Mouse (Mus musculus) kidney, postnatal 0 days (tissue): Measurements from ENCODE around the gene Mon2. TPM values are rescaled to one million over a fixed set of nuclear protein-coding genes. Genes with fewer than 3 reads are reported as not detected.

Source experiments
- ATAC-seq: fragments of 200-750 bp; cut with Nextera tagmentation; replicated peaks from 2 replicates; pipeline ENCODE4 v1.8.0; 2017; ENCODE audit warnings: low read depth, moderate number of reproducible peaks, moderate TSS enrichment, moderate library complexity; ENCODE audit not compliant: low FRiP score
- DNase-seq: peaks from one replicate; pipeline ENCODE4 v3.0.0-alpha.2; 2016; ENCODE audit warnings: low spot score
- H3K27ac ChIP-seq: fragments of 300-500 bp; sonication (generic); 2 replicates; pipeline ENCODE4 v1.5.1; 2014; ENCODE audit warnings: mild to moderate bottlenecking
- H3K27me3 ChIP-seq: fragments of 300-500 bp; sonication (generic); 2 replicates; pipeline ENCODE4 v1.6.1; 2014; ENCODE audit warnings: low read length, mixed read lengths; ENCODE audit not compliant: insufficient read depth
- H3K36me3 ChIP-seq: fragments of 300-500 bp; sonication (generic); 2 replicates; pipeline ENCODE4 v1.6.1; 2014; ENCODE audit warnings: low read length, mixed read lengths; ENCODE audit not compliant: insufficient read depth
- H3K4me1 ChIP-seq: fragments of 300-500 bp; sonication (generic); replicated peaks from 2 replicates; pipeline ENCODE4 v1.6.1; 2014; ENCODE audit warnings: antibody characterized with exemption, low read length, mixed read lengths; ENCODE audit not compliant: insufficient read depth
- H3K4me2 ChIP-seq: fragments of 300-500 bp; sonication (generic); 2 replicates; pipeline ENCODE4 v1.6.1; 2014; ENCODE audit warnings: mild to moderate bottlenecking, low read length, moderate library complexity, mixed read lengths
- H3K4me3 ChIP-seq: fragments of 300-500 bp; sonication (generic); replicated peaks from 2 replicates; pipeline ENCODE4 v1.5.1; 2014; ENCODE audit warnings: low read depth, low read length
- H3K9ac ChIP-seq: fragments of 300-500 bp; sonication (generic); 2 replicates; pipeline ENCODE4 v1.6.1; 2014; ENCODE audit warnings: low read depth, low read length
- H3K9me3 ChIP-seq: fragments of 300-500 bp; sonication (generic); replicated peaks from 2 replicates; pipeline ENCODE4 v1.6.1; 2016; ENCODE audit warnings: low read length, inconsistent platforms, mixed read lengths
- CTCF ChIP-seq: IDR thresholded peaks from 2 replicates; pipeline ENCODE4 v1.5.1; 2016; ENCODE audit warnings: antibody characterized with exemption, low read depth, mild to moderate bottlenecking, moderate library complexity
- WGBS: fragments of 180-500 bp; shearing (Covaris S2); extraction: QIAGEN DNeasy Blood & Tissue Kit; methylation state at CpG from one replicate; pipeline ENCODE4 v1.1.7; 2014; 5-methylcytosine and 5-hydroxymethylcytosine counted together
- polyA plus RNA-seq: library from polyadenylated mRNA; unstranded; fragments of >200 nt; fragmentation: Nextera tagmentation; extraction: Ambion mirVana; gene quantifications from 2 replicates; pipeline ENCODE4 v1.2.1, GENCODE M21; 2015

The Mon2 gene
- polyA plus RNA-seq, 1 experiment from 2014 or later: 25.5 TPM

DNA sequence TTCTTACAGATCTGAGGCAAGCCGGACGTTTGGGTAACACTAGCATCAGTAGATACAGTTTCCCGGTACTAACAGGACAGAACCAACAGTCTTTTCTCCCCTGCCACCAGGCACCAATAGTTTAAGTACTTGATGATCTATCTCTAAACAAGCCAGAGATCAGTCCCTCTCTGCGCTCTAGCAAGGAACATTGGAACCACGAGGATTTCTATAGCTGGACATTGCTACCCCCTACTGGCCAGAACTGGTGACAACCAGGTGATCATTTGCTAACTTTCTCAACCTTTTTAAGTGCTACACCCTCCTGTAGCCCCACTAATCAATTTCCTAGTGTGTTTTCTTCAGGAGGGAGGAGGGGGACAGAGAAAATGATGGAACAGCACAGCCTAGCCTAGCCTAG is 15.4 kb upstream of the Mon2 start:
- H3K4me2 ChIP-seq: no peak overlapping the region
- no peak overlapping the region for H3K9ac ChIP-seq
- H3K27ac ChIP-seq: no peak overlapping the region
- no peaks in the 10 kb centered on the region for H3K27me3 ChIP-seq
- DNase-seq (peak; percentile 89), ATAC-seq (peak; percentile 46)
- no peaks in the 10 kb centered on the region for H3K9me3 ChIP-seq
- H3K4me1 ChIP-seq: no peaks in the 10 kb centered on the region
- H3K4me3 ChIP-seq: no peak overlapping the region
- H3K36me3 ChIP-seq: no peaks in the 10 kb centered on the region
- TF ChIP-seq CTCF: peak; percentile 82
- 26% methylated on average over 5 of the region's 5 CpGs for WGBS

GRCm38 (mm10) chr10:123089425-123089930 is 13.2 kb upstream of the Mon2 start:
- no peaks in the 10 kb centered on the region for H3K36me3 ChIP-seq
- H3K9ac ChIP-seq: no peak overlapping the region
- H3K27ac ChIP-seq: no peak overlapping the region
- H3K27me3 ChIP-seq: no peaks in the 10 kb centered on the region
- H3K4me3 ChIP-seq: no peak overlapping the region
- ATAC-seq (no peak), DNase-seq (no peak)
- H3K9me3 ChIP-seq: no peaks in the 10 kb centered on the region
- no peak for TF ChIP-seq CTCF
- WGBS: 79% methylated on average over 12 of the region's 12 CpGs
- H3K4me2 ChIP-seq: no peak overlapping the region
- peaks cover 3% of the 10 kb centered on the region; the same call in 1 of the 2 replicates for H3K4me1 ChIP-seq

- no peak overlapping the region for H3K9ac ChIP-seq
- no peak for TF ChIP-seq CTCF
- ATAC-seq (no peak), DNase-seq (no peak)
- H3K4me2 ChIP-seq: no peak overlapping the region
- no peak overlapping the region for H3K27ac ChIP-seq
- H3K4me3 ChIP-seq: no peak overlapping the region
- H3K36me3 ChIP-seq: no peaks in the 10 kb centered on the region
- no peaks in the 10 kb centered on the region for H3K9me3 ChIP-seq
- peaks cover 3% of the 10 kb centered on the region; the same call in 1 of the 2 replicates for H3K4me1 ChIP-seq
- WGBS: 77% methylated on average over 2 of the region's 2 CpGs
- no peaks in the 10 kb centered on the region for H3K27me3 ChIP-seq
Observed at GRCm38 (mm10) chr10:123086847-123087246, 10.5 kb upstream of the Mon2 start.

- H3K27ac ChIP-seq: no peak overlapping the region
- no peaks in the 10 kb centered on the region for H3K9me3 ChIP-seq
- H3K9ac ChIP-seq: no peak overlapping the region
- TF ChIP-seq CTCF: no peak
- no peaks in the 10 kb centered on the region for H3K27me3 ChIP-seq
- DNase-seq (no peak), ATAC-seq (no peak)
- no peak overlapping the region for H3K4me3 ChIP-seq
- 26% methylated on average over 10 of the region's 10 CpGs for WGBS
- H3K4me2 ChIP-seq: no peak overlapping the region
- no peaks in the 10 kb centered on the region for H3K36me3 ChIP-seq
- H3K4me1 ChIP-seq: peaks cover 3% of the 10 kb centered on the region; the same call in 1 of the 2 replicates
Observed at GRCm38 (mm10) chr10:123084900-123085641, 8.8 kb upstream of the Mon2 start.

DNA sequence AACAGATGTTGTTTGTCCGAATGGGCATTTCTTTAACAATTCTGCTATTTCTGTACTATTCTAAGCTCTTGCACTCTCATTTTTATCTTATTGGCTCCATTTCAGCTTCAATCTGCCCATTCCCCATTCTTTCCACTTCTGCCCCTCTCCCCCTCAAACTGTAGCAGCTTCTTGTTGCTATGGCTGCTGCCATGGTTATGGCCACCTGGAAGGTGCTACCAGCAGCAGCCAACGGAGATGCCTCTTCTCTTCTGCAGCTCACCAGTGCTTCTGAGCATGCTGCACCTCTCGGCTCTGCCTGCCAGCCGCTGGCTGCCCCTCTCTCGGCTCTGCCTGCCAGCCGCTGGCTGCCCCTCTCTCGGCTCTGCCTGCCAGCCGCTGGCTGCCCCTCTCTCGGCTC is 8.0 kb upstream of the Mon2 start:
- peaks cover 3% of the 10 kb centered on the region; the same call in 1 of the 2 replicates for H3K4me1 ChIP-seq
- WGBS: 61% methylated on average over 9 of the region's 9 CpGs
- H3K36me3 ChIP-seq: no peaks in the 10 kb centered on the region
- no peak overlapping the region for H3K27ac ChIP-seq
- no peak overlapping the region for H3K4me3 ChIP-seq
- no peak for TF ChIP-seq CTCF
- no peaks in the 10 kb centered on the region for H3K27me3 ChIP-seq
- ATAC-seq (no peak), DNase-seq (no peak)
- no peaks in the 10 kb centered on the region for H3K9me3 ChIP-seq
- H3K9ac ChIP-seq: no peak overlapping the region
- no peak overlapping the region for H3K4me2 ChIP-seq

GRCm38 (mm10) chr10:123075751-123076242 is 508 bp downstream of the Mon2 start:
- ATAC-seq: peak; percentile 75
- Histone ChIP-seq H3K4me2 (peak overlapping the region; percentile 73), H3K36me3 (no peaks in the 10 kb centered on the region), H3K9me3 (no peaks in the 10 kb centered on the region), H3K4me1 (no peaks in the 10 kb centered on the region), H3K27me3 (no peaks in the 10 kb centered on the region), H3K9ac (peak overlapping the region; percentile 98), H3K27ac (peak overlapping the region; percentile 88), H3K4me3 (peak overlapping the region; percentile 93)
- DNase-seq: peak; percentile 40
- TF ChIP-seq CTCF: no peak
- WGBS: under 1% methylated on average over 34 of the region's 48 CpGs
